Mouse (Mus musculus) hindbrain, embryonic 15.5 days (tissue): Measurements from ENCODE around the gene Gm21981. TPM values are rescaled to one million over a fixed set of nuclear protein-coding genes. Genes with fewer than 3 reads are reported as not detected.

ENCODE experiments used
- ATAC-seq: fragments of 200-750 bp; cut with Nextera tagmentation; 2 replicates; pipeline ENCODE4 v1.8.0; 2017; ENCODE audit warnings: low read depth, moderate number of reproducible peaks, moderate TSS enrichment; ENCODE audit not compliant: low FRiP score
- H3K27ac ChIP-seq: fragments of 300-500 bp; sonication (generic); replicated peaks from 2 replicates; pipeline ENCODE4 v1.5.1; 2015; ENCODE audit warnings: mild to moderate bottlenecking, inconsistent platforms
- H3K27me3 ChIP-seq: fragments of 300-500 bp; sonication (generic); 2 replicates; pipeline ENCODE4 v1.6.1; 2015; ENCODE audit warnings: control low read depth, inconsistent platforms
- H3K36me3 ChIP-seq: fragments of 300-500 bp; sonication (generic); 2 replicates; pipeline ENCODE4 v1.6.1; 2015; ENCODE audit warnings: control low read depth, inconsistent platforms
- H3K4me1 ChIP-seq: fragments of 300-500 bp; sonication (generic); replicated peaks from 2 replicates; pipeline ENCODE4 v1.6.1; 2015; ENCODE audit warnings: control low read depth, inconsistent platforms
- H3K4me2 ChIP-seq: fragments of 300-500 bp; sonication (generic); 2 replicates; pipeline ENCODE4 v1.6.1; 2015; ENCODE audit warnings: moderate library complexity, mild to moderate bottlenecking, inconsistent platforms
- H3K4me3 ChIP-seq: fragments of 300-500 bp; sonication (generic); 2 replicates; pipeline ENCODE4 v1.5.1; 2015; ENCODE audit warnings: mild to moderate bottlenecking, inconsistent platforms
- H3K9ac ChIP-seq: fragments of 300-500 bp; sonication (generic); 2 replicates; pipeline ENCODE4 v1.6.1; 2015; ENCODE audit warnings: inconsistent platforms
- H3K9me3 ChIP-seq: fragments of 300-500 bp; sonication (generic); 2 replicates; pipeline ENCODE4 v1.6.1; 2016; ENCODE audit warnings: control low read depth, inconsistent platforms
- WGBS: fragments of 180-500 bp; shearing (Covaris S2); methylation state at CpG from one replicate; pipeline ENCODE4 v1.1.7; 2015; 5-methylcytosine and 5-hydroxymethylcytosine counted together
- polyA plus RNA-seq: library from polyadenylated mRNA; unstranded; fragments of >200 nt; fragmentation: Nextera tagmentation; extraction: Ambion mirVana; gene quantifications from 2 replicates; pipeline ENCODE4 v1.2.1, GENCODE M21; 2015

Gene Gm21981
- polyA plus RNA-seq, 1 experiment from 2014 or later, result 1.5 TPM

DNA sequence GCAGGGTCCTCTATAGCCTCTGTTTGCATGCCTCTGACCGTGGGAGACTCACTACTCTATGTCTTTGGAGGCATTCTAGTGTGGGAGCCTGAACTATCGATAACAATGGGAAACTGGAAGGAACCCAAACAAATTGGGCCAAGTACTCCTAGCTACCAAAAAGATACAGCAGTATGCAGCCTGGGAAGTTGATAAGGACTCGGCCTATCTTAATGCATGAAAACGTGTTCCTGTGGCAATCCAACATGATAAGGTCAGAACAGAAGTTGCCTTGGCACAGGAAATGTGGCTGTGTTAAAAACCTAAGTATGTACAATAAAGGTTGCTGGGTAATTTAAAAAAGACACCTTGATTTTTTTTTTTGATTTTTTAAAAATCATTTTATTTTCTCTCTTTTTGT, 26.9 kb upstream of the Gm21981 start:
- H3K9me3 ChIP-seq, result no peaks in the 10 kb centered on the region
- no peak overlapping the region for H3K4me3 ChIP-seq
- 85% methylated on average over 4 of the region's 4 CpGs for WGBS
- no peak overlapping the region for H3K4me2 ChIP-seq
- H3K9ac ChIP-seq, result no peak overlapping the region
- no peak for ATAC-seq
- no peak overlapping the region for H3K27ac ChIP-seq
- no peaks in the 10 kb centered on the region for H3K4me1 ChIP-seq
- H3K36me3 ChIP-seq, result no peaks in the 10 kb centered on the region
- no peaks in the 10 kb centered on the region for H3K27me3 ChIP-seq

DNA sequence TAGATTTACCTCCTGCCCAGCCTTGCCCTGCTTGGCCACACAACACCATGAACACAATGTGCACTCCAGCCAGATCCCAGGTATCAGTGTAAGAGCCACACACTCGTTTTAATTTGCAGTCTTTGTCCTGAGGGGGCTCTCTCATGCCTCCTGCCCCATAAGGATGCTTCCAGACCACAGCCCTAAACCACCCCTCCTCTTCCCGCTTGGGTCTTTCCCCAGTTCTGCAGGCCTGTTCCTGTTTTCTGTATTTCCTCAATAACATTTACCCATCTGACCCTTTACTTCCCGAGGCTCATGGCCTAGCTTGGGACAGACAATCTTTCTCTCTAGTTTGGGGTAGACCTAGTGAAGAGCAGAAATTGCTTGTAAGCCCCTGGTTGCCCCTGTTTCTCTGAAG, 20.8 kb upstream of the Gm21981 start:
- WGBS, result 66% methylated on average over 3 of the region's 3 CpGs
- Histone ChIP-seq H3K4me3 (no peak overlapping the region), H3K4me2 (no peak overlapping the region), H3K4me1 (0 out of 2 replicates have a peak, but pooled peaks cover 3% of the 10 kb centered on the region), H3K27ac (no peak overlapping the region), H3K9me3 (no peaks in the 10 kb centered on the region), H3K27me3 (no peaks in the 10 kb centered on the region), H3K9ac (no peak overlapping the region), H3K36me3 (no peaks in the 10 kb centered on the region)
- ATAC-seq, result no peak

DNA sequence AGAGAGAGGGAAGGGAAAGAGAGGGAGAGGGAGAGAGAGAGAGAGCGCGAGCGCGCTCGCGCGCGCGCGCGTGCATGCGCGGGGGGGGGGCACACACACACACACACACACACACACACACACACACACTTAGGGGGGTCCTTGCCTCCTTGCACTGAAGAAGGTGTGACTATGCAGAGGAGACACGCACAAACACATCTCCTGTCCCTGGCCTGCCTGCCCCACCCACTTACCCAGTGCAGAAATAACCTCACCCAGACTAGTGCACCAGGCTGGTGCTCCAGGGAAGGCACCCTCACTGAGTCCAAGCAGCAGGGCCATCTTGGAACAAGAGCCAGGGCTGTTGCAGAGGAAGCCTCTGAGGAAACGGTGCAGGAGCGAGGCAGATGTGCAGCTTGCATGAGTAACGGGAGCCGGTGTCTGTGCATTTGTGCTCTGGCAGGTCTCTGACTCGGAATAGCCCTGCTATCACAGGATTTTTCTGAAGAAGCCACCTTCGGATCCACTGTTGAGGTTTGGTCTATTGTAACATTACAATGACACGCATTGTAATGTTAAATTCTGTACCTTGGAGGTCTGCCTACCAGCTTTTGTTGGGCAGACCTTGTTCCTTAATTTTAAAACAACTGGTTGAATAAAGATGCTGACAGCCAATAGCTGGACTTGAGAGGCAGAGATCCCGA, 18.8 kb upstream of the Gm21981 start:
- H3K36me3 ChIP-seq, result no peaks in the 10 kb centered on the region
- H3K9me3 ChIP-seq, result no peaks in the 10 kb centered on the region
- 36% methylated on average over 22 of the region's 22 CpGs for whole genome bisulfite sequencing
- ATAC-seq, result no peak
- peak overlapping the region; percentile 29 for H3K4me2 ChIP-seq
- no peak overlapping the region for H3K27ac ChIP-seq
- no peak overlapping the region for H3K4me3 ChIP-seq
- no peak overlapping the region for H3K9ac ChIP-seq
- H3K4me1 ChIP-seq, result 0 out of 2 replicates have a peak, but pooled peaks cover 3% of the 10 kb centered on the region
- no peaks in the 10 kb centered on the region for H3K27me3 ChIP-seq

DNA sequence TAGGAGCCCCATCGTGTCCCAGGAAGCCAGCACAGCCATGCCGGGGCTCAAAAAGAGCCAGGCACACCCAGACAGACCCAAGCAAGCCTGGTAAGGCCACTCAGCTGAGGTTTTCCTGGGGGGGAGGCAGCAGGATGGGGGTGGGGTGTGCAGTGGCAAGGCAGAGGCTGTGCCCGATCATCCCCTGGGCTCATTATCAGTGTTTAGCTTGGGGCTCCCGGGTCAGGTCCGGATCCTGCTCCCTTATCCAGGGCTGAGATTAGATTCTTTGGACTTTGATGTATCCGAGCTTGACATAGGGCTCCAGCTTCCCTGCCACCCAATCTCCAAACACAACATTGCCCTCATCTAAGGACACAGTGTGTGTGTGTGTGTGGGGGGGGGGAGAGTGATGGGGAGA, 17.6 kb upstream of the Gm21981 start:
- H3K4me2 ChIP-seq, result no peak overlapping the region
- H3K27me3 ChIP-seq, result no peaks in the 10 kb centered on the region
- H3K4me3 ChIP-seq, result no peak overlapping the region
- no peak overlapping the region for H3K9ac ChIP-seq
- 0 out of 2 replicates have a peak, but pooled peaks cover 3% of the 10 kb centered on the region for H3K4me1 ChIP-seq
- H3K9me3 ChIP-seq, result no peaks in the 10 kb centered on the region
- H3K27ac ChIP-seq, result no peak overlapping the region
- 71% methylated on average over 6 of the region's 6 CpGs for WGBS
- no peak for ATAC-seq
- no peaks in the 10 kb centered on the region for H3K36me3 ChIP-seq

DNA sequence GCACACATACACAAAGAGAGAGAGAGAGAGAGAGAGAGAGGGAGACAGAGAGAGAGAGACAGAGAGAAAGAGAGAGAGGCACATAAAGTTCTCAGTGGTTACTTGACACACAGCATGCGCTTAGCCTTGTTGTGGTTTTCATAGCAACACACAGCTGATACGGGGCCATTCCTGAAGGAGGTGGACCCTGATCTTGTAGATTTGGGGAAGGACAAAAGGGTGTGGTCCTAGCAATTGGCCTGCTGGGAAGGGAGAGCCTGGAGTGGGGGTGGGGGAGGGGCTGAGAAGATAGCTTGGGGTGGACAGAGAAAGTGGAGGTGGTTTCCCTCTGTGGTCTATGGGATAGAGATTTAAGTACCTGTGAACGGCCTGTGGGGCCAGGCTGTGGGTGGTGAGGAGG, 15.8 kb upstream of the Gm21981 start:
- Histone ChIP-seq H3K36me3 (no peaks in the 10 kb centered on the region), H3K4me3 (no peak overlapping the region), H3K9ac (no peak overlapping the region), H3K4me1 (0 out of 2 replicates have a peak, but pooled peaks cover 3% of the 10 kb centered on the region), H3K9me3 (no peaks in the 10 kb centered on the region), H3K27ac (no peak overlapping the region), H3K4me2 (no peak overlapping the region), H3K27me3 (no peaks in the 10 kb centered on the region)
- ATAC-seq, result no peak
- WGBS, result 83% methylated on average over 3 of the region's 3 CpGs

DNA sequence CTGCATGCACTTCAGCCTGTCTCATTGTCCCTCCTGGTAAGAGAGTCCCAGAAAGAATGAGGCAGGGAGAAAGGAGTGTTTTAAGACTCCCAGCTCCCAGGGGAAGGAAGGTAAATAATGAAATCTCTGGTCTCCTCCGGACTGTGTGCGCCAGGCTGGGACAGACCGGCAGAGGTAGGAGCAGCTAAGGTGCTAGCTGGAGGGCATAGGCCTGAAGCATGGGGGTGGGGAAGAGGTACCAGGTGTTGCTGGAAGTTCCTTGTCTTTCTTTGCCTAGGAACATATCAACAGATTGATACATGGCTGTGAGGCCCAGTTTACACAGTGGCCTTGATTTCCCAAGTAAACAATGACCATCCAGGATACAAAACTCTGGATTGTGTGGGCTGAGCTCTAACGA, 14.7 kb upstream of the Gm21981 start:
- Histone ChIP-seq H3K36me3 (no peaks in the 10 kb centered on the region), H3K4me3 (no peak overlapping the region), H3K27ac (no peak overlapping the region), H3K4me1 (0 out of 2 replicates have a peak, but pooled peaks cover 3% of the 10 kb centered on the region), H3K27me3 (no peaks in the 10 kb centered on the region), H3K9ac (no peak overlapping the region), H3K4me2 (no peak overlapping the region), H3K9me3 (no peaks in the 10 kb centered on the region)
- ATAC-seq, result no peak
- 76% methylated on average over 4 of the region's 4 CpGs for WGBS

DNA sequence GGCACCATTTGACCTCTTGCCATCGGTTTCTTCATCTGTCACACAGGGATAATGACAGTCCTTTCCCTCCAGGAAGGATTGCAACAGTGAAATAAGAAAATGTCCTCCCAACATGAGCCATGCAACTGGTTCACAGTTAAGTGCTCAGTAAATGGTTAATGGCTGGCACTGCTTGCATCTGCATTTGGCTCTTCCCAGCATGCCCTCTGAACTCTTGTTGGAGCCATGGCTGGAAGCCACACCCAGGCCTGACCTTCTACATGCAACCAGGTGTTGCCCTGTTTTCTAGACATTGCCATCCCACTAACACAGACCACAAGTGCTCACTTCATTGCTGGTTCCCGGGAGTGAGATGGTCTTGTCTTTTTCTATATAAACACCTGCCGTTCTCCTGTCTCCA, 13.7 kb upstream of the Gm21981 start:
- WGBS, result 90% methylated on average over 3 of the region's 3 CpGs
- H3K27ac ChIP-seq, result no peak overlapping the region
- no peak overlapping the region for H3K4me3 ChIP-seq
- no peak for ATAC-seq
- no peak overlapping the region for H3K9ac ChIP-seq
- H3K36me3 ChIP-seq, result peaks cover 8% of the 10 kb centered on the region
- H3K4me2 ChIP-seq, result no peak overlapping the region
- H3K4me1 ChIP-seq, result 0 out of 2 replicates have a peak, but pooled peaks cover 1% of the 10 kb centered on the region
- H3K9me3 ChIP-seq, result no peaks in the 10 kb centered on the region
- H3K27me3 ChIP-seq, result 0 out of 2 replicates have a peak, but pooled peaks cover 2% of the 10 kb centered on the region

DNA sequence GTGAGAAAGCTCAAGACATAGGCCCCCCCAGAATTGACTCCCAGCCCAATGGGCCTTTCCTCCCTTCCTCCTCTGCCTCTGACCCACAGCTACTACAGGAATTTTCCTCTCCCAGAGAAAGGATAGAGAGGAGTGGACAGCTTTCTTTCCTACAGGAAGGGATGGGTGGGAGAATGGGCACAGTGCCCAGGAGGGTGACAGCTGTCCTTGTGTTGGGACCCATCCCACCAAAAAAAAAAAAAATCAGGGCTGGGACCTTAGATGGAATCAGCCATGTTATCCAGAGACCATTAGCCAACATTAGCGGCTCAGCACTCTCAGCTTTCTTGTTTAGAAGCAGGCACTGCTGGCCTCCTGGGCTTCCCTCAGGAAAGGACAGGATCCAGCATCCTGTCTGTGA, 11.9 kb upstream of the Gm21981 start:
- 64% methylated on average over 1 of the region's 1 CpGs for WGBS
- Histone ChIP-seq H3K9me3 (no peaks in the 10 kb centered on the region), H3K9ac (no peak overlapping the region), H3K4me1 (no peaks in the 10 kb centered on the region), H3K4me2 (no peak overlapping the region), H3K36me3 (peaks cover 22% of the 10 kb centered on the region), H3K27me3 (0 out of 2 replicates have a peak, but pooled peaks cover 2% of the 10 kb centered on the region), H3K27ac (no peak overlapping the region), H3K4me3 (no peak overlapping the region)
- no peak for ATAC-seq

DNA sequence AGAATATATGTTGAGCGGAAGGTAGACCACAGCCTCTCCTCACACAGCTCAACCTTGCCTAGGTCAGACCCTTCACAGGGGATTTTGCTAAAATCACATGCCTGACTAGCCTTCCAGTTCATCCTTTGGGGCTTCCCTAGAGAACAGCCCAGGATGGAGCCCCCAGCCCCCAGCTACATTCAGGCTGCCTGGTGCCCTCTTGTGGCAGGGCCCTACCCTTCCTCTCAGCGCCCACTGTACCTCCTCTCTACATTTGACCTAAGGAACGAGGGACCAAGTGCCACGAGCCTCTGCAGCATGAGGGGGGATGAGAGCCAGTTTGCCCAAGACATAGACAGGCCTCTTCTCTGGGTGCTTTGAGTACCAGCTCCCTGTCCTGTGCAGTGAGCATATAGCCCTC, 10.4 kb upstream of the Gm21981 start:
- Histone ChIP-seq H3K4me3 (no peak overlapping the region), H3K4me2 (no peak overlapping the region), H3K9me3 (no peaks in the 10 kb centered on the region), H3K9ac (no peak overlapping the region), H3K27ac (no peak overlapping the region), H3K36me3 (peaks cover 27% of the 10 kb centered on the region), H3K4me1 (no peaks in the 10 kb centered on the region), H3K27me3 (0 out of 2 replicates have a peak, but pooled peaks cover 2% of the 10 kb centered on the region)
- 78% methylated on average over 4 of the region's 4 CpGs for WGBS
- ATAC-seq, result no peak

DNA sequence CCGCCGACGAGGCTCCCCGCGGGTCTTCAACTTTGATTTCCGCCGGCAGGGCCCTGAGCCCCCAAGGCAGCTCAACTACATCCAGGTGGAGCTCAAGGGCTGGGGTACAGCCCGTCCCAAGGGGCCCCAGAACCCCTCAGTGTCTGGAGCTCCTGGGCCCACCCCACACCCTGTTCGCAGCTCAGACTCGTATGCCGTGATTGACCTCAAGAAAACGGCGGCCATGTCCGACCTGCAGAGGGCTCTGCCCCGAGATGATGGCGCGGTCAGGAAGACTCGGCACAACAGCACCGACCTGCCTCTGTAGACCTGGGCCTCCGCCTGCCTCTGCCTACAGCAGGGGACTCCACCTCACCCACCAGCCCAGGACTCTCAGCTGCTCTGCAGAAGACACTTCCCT, 9.3 kb upstream of the Gm21981 start:
- H3K36me3 ChIP-seq, result peaks cover 35% of the 10 kb centered on the region
- no peak for ATAC-seq

DNA sequence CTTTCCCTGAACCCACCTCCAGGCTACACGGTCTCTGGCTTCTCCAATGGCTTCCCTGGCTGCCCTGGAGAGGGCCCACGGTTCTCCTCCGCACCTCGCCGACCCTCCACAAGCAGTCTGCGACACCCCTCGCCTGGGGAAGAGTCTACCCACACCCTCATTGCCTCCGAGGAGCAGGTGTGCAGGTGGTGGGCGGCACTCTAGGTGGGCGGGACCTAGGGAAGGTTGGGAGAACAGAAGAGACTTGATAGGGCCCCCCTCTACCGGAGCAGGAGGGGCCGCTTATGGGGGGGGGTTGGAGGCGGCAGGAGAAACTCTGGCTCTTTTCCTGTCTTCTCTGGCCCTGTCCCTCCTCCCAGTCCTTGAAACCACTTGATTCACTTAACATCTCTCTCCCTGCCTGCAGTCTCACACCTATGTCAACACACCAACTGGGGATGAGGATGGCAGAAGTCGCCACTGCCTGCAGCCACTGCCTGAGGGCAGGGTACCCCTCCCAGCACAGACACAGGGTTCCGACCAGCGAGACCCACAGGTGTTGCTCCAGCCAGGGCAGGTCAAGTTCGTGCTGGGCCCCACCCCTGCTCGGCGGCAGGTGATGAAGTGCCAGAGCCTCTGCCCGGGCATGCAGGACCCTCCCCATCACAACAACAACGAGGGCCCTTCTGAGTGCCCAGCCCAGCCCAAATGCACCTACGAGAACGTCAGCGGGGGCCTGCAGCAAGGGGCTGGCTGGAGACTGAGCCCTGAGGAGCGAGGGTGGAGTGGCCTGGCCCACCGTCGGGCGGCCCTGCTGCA, 8.5 kb upstream of the Gm21981 start:
- ATAC-seq, result no peak
- H3K27ac ChIP-seq, result no peak overlapping the region
- peaks cover 35% of the 10 kb centered on the region for H3K36me3 ChIP-seq
- H3K4me3 ChIP-seq, result no peak overlapping the region
- H3K4me2 ChIP-seq, result no peak overlapping the region
- H3K9me3 ChIP-seq, result no peaks in the 10 kb centered on the region
- 0 out of 2 replicates have a peak, but pooled peaks cover 2% of the 10 kb centered on the region for H3K27me3 ChIP-seq
- H3K9ac ChIP-seq, result no peak overlapping the region
- H3K4me1 ChIP-seq, result no peaks in the 10 kb centered on the region
- 47% methylated on average over 28 of the region's 28 CpGs for WGBS

More for the DNA sequence above, 9.3 kb upstream of the Gm21981 start:
- H3K27ac ChIP-seq, result no peak overlapping the region
- 0 out of 2 replicates have a peak, but pooled peaks cover 2% of the 10 kb centered on the region for H3K27me3 ChIP-seq
- no peaks in the 10 kb centered on the region for H3K9me3 ChIP-seq
- H3K4me3 ChIP-seq, result no peak overlapping the region
- H3K4me2 ChIP-seq, result no peak overlapping the region
- no peaks in the 10 kb centered on the region for H3K4me1 ChIP-seq
- 38% methylated on average over 20 of the region's 20 CpGs for WGBS
- no peak overlapping the region for H3K9ac ChIP-seq

DNA sequence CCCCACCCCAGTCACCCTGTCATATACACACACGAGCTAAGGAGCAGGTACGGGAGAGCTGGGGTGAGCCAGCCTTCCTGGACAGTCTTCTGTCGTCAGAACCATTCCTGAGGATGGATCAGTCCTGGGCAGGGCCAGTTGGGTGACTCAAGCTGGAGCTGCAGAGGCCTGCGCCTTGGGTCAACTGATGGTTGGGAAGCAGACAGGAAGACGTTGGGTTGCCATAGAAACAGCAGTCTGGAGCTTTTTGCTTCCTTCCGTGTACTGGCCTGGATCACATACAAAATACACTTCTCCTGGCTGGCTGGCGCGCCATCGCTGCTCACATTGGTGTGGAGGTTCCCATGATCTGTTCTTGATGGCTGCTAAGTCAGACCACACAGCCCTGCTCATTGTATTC, 7.5 kb upstream of the Gm21981 start:
- Histone ChIP-seq H3K4me2 (no peak overlapping the region), H3K27me3 (0 out of 2 replicates have a peak, but pooled peaks cover 2% of the 10 kb centered on the region), H3K4me3 (no peak overlapping the region), H3K4me1 (no peaks in the 10 kb centered on the region), H3K27ac (0 out of 2 replicates have a peak overlapping the region, but pooled peaks have one; percentile 34), H3K9ac (no peak overlapping the region), H3K9me3 (no peaks in the 10 kb centered on the region), H3K36me3 (peaks cover 35% of the 10 kb centered on the region)
- WGBS, result 71% methylated on average over 9 of the region's 9 CpGs
- peak; percentile 49; the same call in 1 of the 2 replicates for ATAC-seq
